Mouse (Mus musculus): ENCODE results near the gene Igdcc3. TPM values are rescaled to one million over a fixed set of nuclear protein-coding genes. Genes with fewer than 3 reads are reported as not detected.

Igdcc3 gene
- 167 and 281 TPM in 2 replicates for polyA plus RNA-seq (2016; fragmentation: Nextera tagmentation; extraction: Ambion mirVana)

DNA sequence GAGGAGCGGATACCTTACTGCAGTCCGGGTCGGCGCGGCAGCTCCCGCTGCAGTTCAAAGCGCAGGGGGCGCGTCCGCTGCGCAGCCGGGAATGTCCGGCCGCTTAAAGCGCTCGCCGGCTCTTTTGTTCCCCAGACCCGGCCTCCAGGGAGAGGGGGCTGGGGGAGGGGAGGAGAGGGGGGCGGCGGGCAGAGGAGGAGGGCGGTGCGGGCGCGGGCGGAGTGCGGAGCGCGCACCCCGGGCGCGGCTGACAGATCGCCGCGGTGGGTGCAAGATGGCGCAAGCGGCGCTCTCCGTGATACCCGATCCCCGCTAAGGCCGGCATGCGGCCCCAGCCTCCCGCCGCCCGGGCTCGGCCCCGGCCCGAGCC, at the start of gene Igdcc3:
Gene Igdcc3, plus strand, starts transcription at position 254 of the 370 bp plus-strand sequence.
- peak; percentile 92 for DNase-seq (ENCODE audit: low spot score)
- Histone ChIP-seq H3K4me1 (peaks cover 72% of the 10 kb centered on the region), H3K36me3 (replicated peaks) (peaks cover 35% of the 10 kb centered on the region), H3K27ac (replicated peaks) (peak within 1 kb of the TSS; percentile 98), H3K4me3 (peak within 1 kb of the TSS; percentile 94), H3K27me3 (replicated peaks; ENCODE audit: low read depth, poor library complexity, severe bottlenecking) (peaks cover 9% of the 10 kb centered on the region; the same call in 1 of the 2 replicates), H3K9me3 (no peaks in the 10 kb centered on the region)
- WGBS, result under 1% methylated on average over 43 of the region's 48 CpGs

DNA sequence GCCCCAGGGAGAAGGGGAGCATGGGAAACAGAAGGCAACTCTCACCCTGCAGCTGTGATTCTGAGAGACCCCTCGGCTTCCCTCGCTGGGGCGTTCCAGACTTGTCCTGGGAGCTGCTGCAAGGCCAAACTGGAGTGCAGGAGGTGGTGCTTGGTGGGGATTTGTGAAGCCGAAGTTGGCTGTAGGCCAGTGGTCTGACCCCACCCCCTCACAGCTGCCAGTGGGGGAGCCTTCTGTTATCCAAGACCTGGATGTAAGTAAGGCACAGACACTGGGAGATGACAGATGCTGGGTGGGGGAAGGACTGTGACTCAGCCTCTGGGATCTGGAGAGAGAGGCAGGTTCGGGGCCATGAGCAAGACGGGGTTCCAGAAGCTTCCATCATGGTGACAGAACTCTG, 46.8 kb upstream of the Igdcc3 start:
- 64% methylated on average over 6 of the region's 6 CpGs for WGBS

DNA sequence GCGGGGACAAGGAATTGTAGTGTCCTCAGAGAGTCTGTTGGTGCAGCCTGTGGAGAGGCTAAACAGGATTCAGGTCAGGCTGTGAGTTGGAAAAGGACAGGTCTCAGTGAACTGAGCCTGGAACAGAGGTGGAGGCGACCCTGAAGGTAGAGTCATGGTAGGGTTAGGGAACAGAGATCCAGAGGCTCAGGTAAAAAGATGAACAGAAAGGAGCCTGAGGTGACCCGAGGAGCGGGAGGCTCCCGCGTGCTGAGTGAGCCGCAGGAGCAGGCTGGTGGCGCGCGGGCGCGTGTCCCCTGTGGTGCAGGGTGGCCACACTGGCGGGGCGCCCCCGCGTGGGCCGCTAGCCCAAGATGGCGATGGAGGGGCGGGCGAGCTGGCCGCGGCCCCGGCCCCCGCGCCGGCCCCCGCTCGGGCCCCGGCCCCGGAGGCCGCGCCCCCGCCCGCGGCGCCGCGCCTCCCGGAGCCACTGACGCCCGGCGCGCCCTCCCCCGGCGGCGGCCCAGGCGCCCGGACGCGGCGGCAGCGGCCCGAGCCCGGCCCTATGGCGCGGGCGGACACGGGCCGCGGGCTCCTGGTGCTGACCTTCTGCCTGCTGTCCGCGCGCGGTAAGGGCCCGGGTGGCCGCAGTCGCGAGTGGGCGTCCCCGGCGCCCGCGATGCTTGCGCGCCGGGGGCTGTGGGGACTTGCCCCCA, 39.9 kb upstream of the Igdcc3 start, which contains the start of gene Igdcc4:
Gene Igdcc4, plus strand, starts transcription at position 496 of the 695 bp plus-strand sequence.
- Histone ChIP-seq H3K9me3 (peaks cover 3% of the 10 kb centered on the region; the same call in 1 of the 2 replicates), H3K4me1 (peaks cover 46% of the 10 kb centered on the region), H3K36me3 (replicated peaks) (no peaks in the 10 kb centered on the region; the same call in 1 of the 2 replicates), H3K4me3 (peak within 1 kb of the TSS; percentile 90), H3K27ac (replicated peaks) (peak within 1 kb of the TSS; percentile 91), H3K27me3 (replicated peaks; ENCODE audit: low read depth, poor library complexity, severe bottlenecking) (peaks cover 15% of the 10 kb centered on the region)
- 3% methylated on average over 76 of the region's 76 CpGs for WGBS
- peak; percentile 64 for DNase-seq (ENCODE audit: low spot score)

More for the DNA sequence above, 46.8 kb upstream of the Igdcc3 start:
- 0 out of 2 replicates have a peak overlapping the region, but pooled peaks have one; percentile 14 for H3K27ac ChIP-seq (replicated peaks)
- peaks cover 3% of the 10 kb centered on the region; the same call in 1 of the 2 replicates for H3K4me1 ChIP-seq
- no peak overlapping the region for H3K4me3 ChIP-seq
- H3K27me3 ChIP-seq (replicated peaks; ENCODE audit: low read depth, poor library complexity, severe bottlenecking), result no peaks in the 10 kb centered on the region
- peak; percentile 34 for DNase-seq (ENCODE audit: low spot score)
- H3K9me3 ChIP-seq, result no peaks in the 10 kb centered on the region
- H3K36me3 ChIP-seq (replicated peaks), result no peaks in the 10 kb centered on the region

DNA sequence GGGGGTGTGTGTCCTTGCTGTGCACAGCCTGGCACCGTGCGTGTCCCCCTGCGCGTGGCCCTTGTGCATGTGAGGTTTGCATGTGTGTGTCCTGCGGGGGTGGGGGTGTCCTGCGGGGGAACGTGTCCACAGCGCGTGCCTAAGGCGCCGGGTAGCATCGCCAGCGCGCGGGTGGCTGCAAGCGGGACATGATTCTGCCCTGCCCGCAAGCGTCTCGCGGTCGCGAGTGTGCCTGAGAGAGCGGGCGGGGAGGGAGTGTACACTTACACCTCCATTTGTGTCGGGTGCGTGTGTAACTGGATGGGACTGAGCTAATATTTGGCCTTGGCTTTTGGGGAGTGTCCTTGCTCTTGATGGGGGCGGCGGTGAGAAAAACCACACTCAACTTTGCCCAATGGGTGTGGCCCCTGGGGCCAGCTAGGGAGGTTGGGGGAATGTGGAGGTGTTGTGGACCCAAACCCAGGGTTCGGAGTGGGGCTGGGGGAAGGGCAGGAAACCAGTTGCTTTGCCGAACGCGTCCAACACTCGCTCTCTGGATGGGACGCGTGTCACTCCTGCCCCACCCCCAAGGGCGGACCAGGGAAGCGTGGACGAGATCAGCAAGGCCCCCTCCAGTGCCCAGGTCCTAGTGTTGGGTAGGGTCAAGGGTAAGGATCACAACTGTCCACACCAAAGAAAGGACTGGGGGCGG, 39.2 kb upstream of the Igdcc3 start:
- Histone ChIP-seq H3K27ac (replicated peaks) (peak overlapping the region; percentile 91), H3K36me3 (replicated peaks) (no peaks in the 10 kb centered on the region; the same call in 1 of the 2 replicates), H3K4me3 (peak overlapping the region; percentile 90), H3K9me3 (peaks cover 3% of the 10 kb centered on the region; the same call in 1 of the 2 replicates), H3K4me1 (peaks cover 49% of the 10 kb centered on the region), H3K27me3 (replicated peaks; ENCODE audit: low read depth, poor library complexity, severe bottlenecking) (peaks cover 17% of the 10 kb centered on the region)
- under 1% methylated on average over 39 of the region's 39 CpGs for WGBS
- peak; percentile 75 for DNase-seq (ENCODE audit: low spot score)

DNA sequence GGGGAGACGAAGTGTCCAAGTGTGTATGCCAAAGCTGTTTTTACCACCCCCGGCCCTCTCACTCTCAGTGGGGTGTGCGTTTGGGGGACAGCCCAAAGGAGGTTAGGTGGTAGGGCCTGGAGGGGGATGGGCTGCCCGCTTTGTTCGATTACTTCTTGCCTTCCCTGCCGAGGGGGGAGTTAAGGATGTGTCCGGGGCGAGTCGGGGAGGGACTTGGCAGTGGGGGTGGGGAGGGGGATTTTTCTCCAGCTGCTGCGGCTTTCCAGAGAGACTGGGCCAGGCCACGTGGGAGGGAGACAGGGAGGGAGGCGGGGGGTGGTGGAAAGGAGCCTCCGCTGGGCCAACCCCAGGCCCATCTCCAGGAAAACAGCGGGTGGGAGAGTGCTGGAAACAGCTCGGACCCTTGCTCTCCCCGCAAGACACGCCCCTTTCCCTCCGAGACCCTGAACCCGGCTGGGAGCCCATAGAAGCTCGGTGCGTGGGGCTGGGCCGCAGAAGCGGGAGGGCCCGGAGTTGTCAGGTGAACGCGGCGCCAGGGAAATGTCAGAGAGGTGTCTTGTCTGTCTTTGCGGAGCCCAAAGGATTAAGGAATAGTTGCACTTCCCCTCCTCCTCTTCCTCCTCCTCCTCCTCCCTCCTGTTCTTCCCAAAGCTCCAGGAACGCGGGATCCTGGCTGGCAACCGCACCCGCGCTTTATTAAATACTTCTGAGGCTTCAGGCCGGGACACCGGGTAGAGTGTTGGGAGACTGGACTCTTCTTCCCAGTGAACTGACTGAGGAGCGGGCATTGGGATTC, 38.4 kb upstream of the Igdcc3 start:
- peaks cover 3% of the 10 kb centered on the region; the same call in 1 of the 2 replicates for H3K9me3 ChIP-seq
- peak overlapping the region; percentile 90 for H3K4me3 ChIP-seq
- peak; percentile 85 for DNase-seq (ENCODE audit: low spot score)
- peaks cover 51% of the 10 kb centered on the region for H3K4me1 ChIP-seq
- 2% methylated on average over 36 of the region's 36 CpGs for WGBS
- H3K36me3 ChIP-seq (replicated peaks), result no peaks in the 10 kb centered on the region; the same call in 1 of the 2 replicates
- peaks cover 19% of the 10 kb centered on the region for H3K27me3 ChIP-seq (replicated peaks; ENCODE audit: low read depth, poor library complexity, severe bottlenecking)
- H3K27ac ChIP-seq (replicated peaks), result peak overlapping the region; percentile 91

DNA sequence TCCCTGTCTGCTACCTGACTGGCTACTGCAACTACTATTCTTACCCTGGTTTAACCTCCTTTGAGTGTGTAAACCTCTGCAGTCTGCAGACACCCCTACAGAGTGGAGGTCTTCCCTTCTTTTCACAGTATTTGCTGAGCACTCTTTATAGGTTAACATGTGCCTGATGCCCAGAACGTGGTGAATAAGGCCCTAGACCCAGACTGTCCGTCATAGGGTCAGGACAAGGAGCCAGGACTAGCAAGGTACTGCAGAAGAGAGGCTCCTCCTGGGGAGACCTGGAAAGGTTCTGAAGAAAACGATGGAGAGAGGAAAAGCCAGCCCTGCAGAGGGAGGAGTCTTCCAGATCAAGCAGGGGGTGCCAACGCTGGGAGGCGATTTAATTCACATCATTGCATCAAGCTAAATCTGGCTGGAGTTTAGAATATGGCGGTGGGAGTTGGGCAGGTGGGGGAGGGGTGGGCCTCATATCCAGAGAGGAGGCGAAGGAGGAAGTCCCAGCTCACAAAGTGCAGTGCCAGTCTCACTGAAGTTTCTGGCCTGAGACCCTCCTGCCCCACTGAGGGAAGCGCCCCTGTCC, 37.7 kb upstream of the Igdcc3 start:
- 19% methylated on average over 8 of the region's 8 CpGs for WGBS

DNA sequence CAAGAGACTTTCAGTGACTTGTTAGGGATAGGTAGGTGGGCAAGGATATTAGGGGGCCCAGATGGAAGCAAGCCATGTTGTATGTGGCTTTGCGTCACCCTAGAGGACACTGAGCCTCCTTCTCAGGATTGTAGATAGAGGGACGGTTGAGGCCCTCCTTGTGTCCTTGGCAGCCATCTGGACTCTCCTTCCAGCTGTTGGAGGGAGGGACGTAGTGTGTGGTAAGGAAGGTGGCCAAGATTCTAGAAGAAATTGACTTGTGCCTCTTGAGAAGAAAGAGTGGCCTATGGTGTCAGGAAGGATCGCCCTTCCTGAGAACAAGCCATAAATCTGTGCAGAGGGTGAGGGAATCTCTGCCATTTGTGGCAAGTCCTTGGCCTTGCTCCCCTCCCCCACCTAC, 34.2 kb upstream of the Igdcc3 start:
- H3K27ac ChIP-seq (replicated peaks), result no peak overlapping the region
- H3K4me3 ChIP-seq, result no peak overlapping the region
- peaks cover 59% of the 10 kb centered on the region for H3K4me1 ChIP-seq
- no peaks in the 10 kb centered on the region for H3K9me3 ChIP-seq
- no peaks in the 10 kb centered on the region; the same call in 1 of the 2 replicates for H3K36me3 ChIP-seq (replicated peaks)
- WGBS, result 92% methylated on average over 4 of the region's 4 CpGs
- peaks cover 38% of the 10 kb centered on the region for H3K27me3 ChIP-seq (replicated peaks; ENCODE audit: low read depth, poor library complexity, severe bottlenecking)
- no peak for DNase-seq (ENCODE audit: low spot score)

More for the DNA sequence above, 37.7 kb upstream of the Igdcc3 start:
- Histone ChIP-seq H3K4me1 (peaks cover 51% of the 10 kb centered on the region), H3K27ac (replicated peaks) (peak overlapping the region; percentile 91), H3K27me3 (replicated peaks; ENCODE audit: low read depth, poor library complexity, severe bottlenecking) (peaks cover 24% of the 10 kb centered on the region), H3K36me3 (replicated peaks) (no peaks in the 10 kb centered on the region; the same call in 1 of the 2 replicates), H3K9me3 (peaks cover 3% of the 10 kb centered on the region; the same call in 1 of the 2 replicates), H3K4me3 (peak overlapping the region; percentile 90)
- no peak for DNase-seq (ENCODE audit: low spot score)

DNA sequence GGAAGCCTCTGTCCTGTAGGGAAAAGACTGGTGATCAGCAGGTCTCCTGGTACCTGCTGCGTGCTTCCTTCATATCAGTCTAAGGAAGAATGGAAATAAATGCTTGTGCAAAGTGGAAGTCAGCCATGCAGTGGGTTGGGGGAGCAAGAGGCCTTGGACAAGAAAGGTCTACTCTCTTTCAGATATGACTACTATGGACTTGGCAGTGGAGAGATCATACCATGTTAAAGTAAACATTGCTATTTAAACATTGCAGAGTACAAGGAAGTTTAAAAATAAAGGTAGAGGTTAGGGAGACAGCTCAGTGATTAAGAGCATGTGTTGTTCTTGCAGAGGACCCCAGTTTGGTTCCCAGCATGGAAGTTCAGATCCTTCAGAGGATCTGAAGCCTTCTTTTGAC, 33.1 kb upstream of the Igdcc3 start:
- DNase-seq (ENCODE audit: low spot score), result no peak
- Histone ChIP-seq H3K27me3 (replicated peaks; ENCODE audit: low read depth, poor library complexity, severe bottlenecking) (peaks cover 35% of the 10 kb centered on the region), H3K27ac (replicated peaks) (no peak overlapping the region), H3K4me3 (no peak overlapping the region), H3K36me3 (replicated peaks) (no peaks in the 10 kb centered on the region; the same call in 1 of the 2 replicates), H3K9me3 (no peaks in the 10 kb centered on the region), H3K4me1 (peaks cover 48% of the 10 kb centered on the region)
- 86% methylated on average over 1 of the region's 1 CpGs for WGBS

DNA sequence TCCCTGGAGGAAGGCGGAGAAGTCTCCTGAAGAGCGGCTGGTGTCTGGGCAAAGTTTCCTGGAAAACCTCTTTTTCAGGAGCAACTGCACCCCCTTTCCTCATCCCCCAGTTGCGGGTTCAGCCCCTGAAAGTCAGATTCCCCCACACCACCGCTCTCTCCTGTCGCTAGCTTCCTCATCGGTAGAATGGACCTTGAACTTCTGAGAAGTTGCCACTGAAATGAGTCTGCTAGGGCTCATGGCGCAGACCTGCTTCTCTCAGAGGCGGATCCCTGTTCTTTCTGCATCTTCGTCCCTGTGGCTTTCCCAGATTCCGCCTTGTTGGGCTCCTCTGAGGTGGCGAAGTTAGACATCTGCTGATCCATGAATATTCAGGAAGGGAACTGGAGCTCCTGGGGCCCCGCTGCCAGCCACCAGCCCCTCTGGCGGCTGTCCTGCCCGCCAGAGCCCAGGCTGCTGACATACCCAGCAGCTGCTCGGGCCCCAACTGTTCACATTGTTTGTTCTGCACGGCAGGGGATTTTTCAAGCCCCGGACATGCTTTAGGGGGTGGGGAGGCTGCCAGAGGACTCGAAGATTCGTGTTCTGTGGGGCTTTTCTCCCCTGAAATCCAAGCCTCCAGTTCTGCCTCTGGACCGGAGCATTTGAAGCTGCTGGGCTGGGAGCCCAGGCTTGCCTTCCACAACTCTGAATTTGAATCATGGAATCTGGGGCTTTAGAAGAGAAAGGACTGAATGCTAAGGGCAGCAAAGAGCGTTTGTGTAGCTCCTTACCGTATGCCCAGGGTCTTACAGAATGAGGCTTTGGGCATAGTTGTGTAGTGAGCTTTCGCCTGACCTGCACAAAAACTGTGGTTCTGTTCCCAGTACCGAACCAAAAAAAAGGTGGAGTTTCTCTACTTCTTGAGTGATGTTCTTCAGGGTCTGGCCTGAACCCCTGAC, 31.6 kb upstream of the Igdcc3 start:
- 9% methylated on average over 24 of the region's 24 CpGs for WGBS
- peaks cover 23% of the 10 kb centered on the region for H3K27me3 ChIP-seq (replicated peaks; ENCODE audit: low read depth, poor library complexity, severe bottlenecking)

DNA sequence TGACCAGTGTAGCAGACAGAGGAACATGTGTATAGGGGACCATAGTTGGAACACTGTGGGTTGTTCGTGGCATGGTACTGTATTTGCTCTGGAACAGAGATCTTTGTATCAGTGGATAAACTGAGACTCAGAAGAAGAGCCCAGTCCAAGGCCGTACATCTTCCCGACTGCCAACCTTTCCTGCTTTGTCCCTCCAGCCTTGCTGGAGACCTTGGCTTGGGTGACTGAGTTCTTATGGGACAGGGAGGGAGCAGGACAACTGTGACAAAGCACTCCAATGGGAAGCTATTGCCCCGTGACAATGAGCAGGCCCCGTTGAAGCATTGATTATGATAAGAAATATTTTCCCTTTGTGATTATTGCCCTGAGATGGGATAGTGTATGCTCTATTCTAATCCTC, 29.3 kb upstream of the Igdcc3 start:
- Histone ChIP-seq H3K36me3 (replicated peaks) (peaks cover 19% of the 10 kb centered on the region), H3K9me3 (no peaks in the 10 kb centered on the region), H3K4me3 (no peak overlapping the region), H3K27me3 (replicated peaks; ENCODE audit: low read depth, poor library complexity, severe bottlenecking) (peaks cover 22% of the 10 kb centered on the region), H3K27ac (replicated peaks) (no peak overlapping the region), H3K4me1 (peaks cover 22% of the 10 kb centered on the region)
- 92% methylated on average over 5 of the region's 5 CpGs for WGBS
- no peak for DNase-seq (ENCODE audit: low spot score)

More for the DNA sequence above, 31.6 kb upstream of the Igdcc3 start:
- Histone ChIP-seq H3K27ac (replicated peaks) (peak overlapping the region; percentile 55), H3K4me1 (peaks cover 34% of the 10 kb centered on the region), H3K9me3 (no peaks in the 10 kb centered on the region), H3K4me3 (peak overlapping the region; percentile 43), H3K36me3 (replicated peaks) (peaks cover 8% of the 10 kb centered on the region; the same call in 1 of the 2 replicates)
- peak; percentile 65 for DNase-seq (ENCODE audit: low spot score)

DNA sequence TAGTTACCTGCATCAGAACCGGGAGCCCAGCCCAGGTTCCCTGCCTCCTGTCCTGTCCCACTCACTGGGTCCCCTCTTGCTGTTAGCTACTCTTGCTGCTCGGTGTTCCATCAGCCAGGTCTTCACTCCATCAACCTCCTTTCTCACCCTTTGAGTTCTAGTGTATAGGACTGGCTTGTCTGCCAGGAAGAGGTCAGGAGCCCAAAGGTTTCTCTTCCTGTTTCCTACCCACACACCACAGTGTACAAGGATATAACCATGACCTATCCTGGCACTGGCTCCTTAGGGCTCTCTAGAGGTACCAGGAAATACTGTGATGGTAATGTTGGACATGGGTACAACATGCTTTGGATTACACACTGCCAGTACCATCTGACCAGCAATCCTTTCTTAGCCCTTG, 27.3 kb upstream of the Igdcc3 start:
- H3K27ac ChIP-seq (replicated peaks), result no peak overlapping the region
- peaks cover 9% of the 10 kb centered on the region for H3K27me3 ChIP-seq (replicated peaks; ENCODE audit: low read depth, poor library complexity, severe bottlenecking)
- H3K9me3 ChIP-seq, result no peaks in the 10 kb centered on the region
- H3K4me1 ChIP-seq, result peaks cover 16% of the 10 kb centered on the region
- WGBS, result 91% methylated on average over 2 of the region's 2 CpGs
- H3K36me3 ChIP-seq (replicated peaks), result peaks cover 26% of the 10 kb centered on the region
- no peak overlapping the region for H3K4me3 ChIP-seq
- DNase-seq (ENCODE audit: low spot score), result no peak

Measured in embryonic facial prominence, embryonic 10.5 days (tissue).